Mouse (Mus musculus) ES-E14 (cell line): Measurements from ENCODE around the gene Myh6. TPM values are rescaled to one million over a fixed set of nuclear protein-coding genes. Genes with fewer than 3 reads are reported as not detected.

ENCODE experiments used
- DNase-seq: peaks from one replicate; pipeline ENCODE4 v3.0.0-alpha.2; 2013; ENCODE audit warnings: low read depth, low spot score
- H3K27ac ChIP-seq: 2 replicates; pipeline ENCODE4 v1.5.1; 2012; ENCODE audit warnings: low read depth, mild to moderate bottlenecking, low read length, moderate library complexity, mixed read lengths; ENCODE audit not compliant: poor library complexity, insufficient read depth, severe bottlenecking
- H3K36me3 ChIP-seq: 2 replicates; pipeline ENCODE4 v1.6.1; 2012; ENCODE audit warnings: mild to moderate bottlenecking, low read length, moderate library complexity, mixed read lengths; ENCODE audit not compliant: control insufficient read depth, poor library complexity, insufficient read depth, severe bottlenecking
- H3K4me1 ChIP-seq, 2 experiments: fragments of 150-350 bp in 1 of 2; sonication (generic) in 1 of 2; 2 replicates each; pipeline ENCODE4 v1.6.1; 2012; ENCODE audit warnings: low read length in 2 of 2, mild to moderate bottlenecking in 1 of 2, mixed read lengths in 1 of 2; ENCODE audit not compliant: control insufficient read depth in 2 of 2, insufficient read depth in 2 of 2, poor library complexity in 1 of 2
- H3K4me3 ChIP-seq, 2 experiments: fragments of 150-350 bp in 1 of 2; sonication (generic) in 1 of 2; 2 replicates each; pipeline ENCODE4 v1.5.1; 2012; ENCODE audit warnings: low read length in 2 of 2, low read depth in 1 of 2, mild to moderate bottlenecking in 1 of 2, mixed read lengths in 1 of 2; ENCODE audit not compliant: insufficient read depth in 1 of 2, poor library complexity in 1 of 2, severe bottlenecking in 1 of 2
- H3K9ac ChIP-seq: 2 replicates; pipeline ENCODE4 v1.6.1; 2012; ENCODE audit warnings: low read depth, mild to moderate bottlenecking, low read length, mixed read lengths; ENCODE audit not compliant: poor library complexity, insufficient read depth, severe bottlenecking
- H3K9me3 ChIP-seq: fragments of 150-350 bp; sonication (generic); 2 replicates; pipeline ENCODE4 v1.6.1; 2012; ENCODE audit warnings: low read depth, mild to moderate bottlenecking, low read length; ENCODE audit not compliant: control insufficient read depth, insufficient read depth
- CHD2 ChIP-seq: IDR thresholded peaks from 2 replicates; pipeline ENCODE4 v1.6.1; 2014; ENCODE audit warnings: mild to moderate bottlenecking, low read depth, low read length, inconsistent platforms
- HCFC1 ChIP-seq: IDR thresholded peaks from 2 replicates; pipeline ENCODE4 v1.6.1; 2012; ENCODE audit warnings: low read length, inconsistent platforms, borderline replicate concordance; ENCODE audit not compliant: insufficient read depth
- MAFK ChIP-seq: IDR thresholded peaks from 2 replicates; pipeline ENCODE4 v1.6.1; 2014; ENCODE audit warnings: mild to moderate bottlenecking, low read depth, low read length, inconsistent platforms; ENCODE audit not compliant: insufficient read depth
- ZC3H11A ChIP-seq: IDR thresholded peaks from 2 replicates; pipeline ENCODE4 v1.6.1; 2012; ENCODE audit warnings: low read depth, mild to moderate bottlenecking, inconsistent platforms, low read length, borderline replicate concordance
- ZNF384 ChIP-seq: IDR thresholded peaks from 2 replicates; pipeline ENCODE4 v1.6.1; 2012; ENCODE audit warnings: low read depth, low read length, inconsistent platforms
- in situ Hi-C, 2 experiments: fragments of 600-800 bp; cut with MboI; formaldehyde crosslinking; loops; one replicate each; pipeline ENCODE4 v1.15.1; 2025; ENCODE audit warnings: low sequenced_read_pairs in 2 of 2, inconsistent platforms in 1 of 2; ENCODE audit not compliant: unreplicated experiment in 2 of 2
- total RNA-seq: library from RNA; depleted of rRNA; stranded (reverse); fragments of 300-350 nt; gene quantifications from 2 replicates; pipeline ENCODE4 v1.2.3, GENCODE M21; 2012

Gene Myh6
- total RNA-seq, 1 experiment, result 7.1 TPM

GRCm38 (mm10) chr14:54968344-54968743 lies 1.6 kb upstream of the Myh6 start:
- no peak for TF ChIP-seq ZC3H11A
- TF ChIP-seq MAFK, result no peak
- TF ChIP-seq HCFC1, result no peak
- no peak for TF ChIP-seq CHD2
- no peak for TF ChIP-seq ZNF384
- H3K9ac ChIP-seq, result no peak overlapping the region
- no peaks in the 10 kb centered on the region for H3K36me3 ChIP-seq
- H3K4me1 ChIP-seq, result no peaks in the 10 kb centered on the region
- no peak for DNase-seq
- no peak overlapping the region for H3K4me3 ChIP-seq
- in situ Hi-C loops, result no loop called here
- no peaks in the 10 kb centered on the region for H3K9me3 ChIP-seq
- H3K27ac ChIP-seq, result no peak overlapping the region

- no peak overlapping the region for H3K9ac ChIP-seq
- no peak overlapping the region for H3K27ac ChIP-seq
- H3K4me1 ChIP-seq, result no peaks in the 10 kb centered on the region
- TF ChIP-seq CHD2, result no peak
- TF ChIP-seq ZNF384, result no peak
- no peak for TF ChIP-seq ZC3H11A
- no peak for TF ChIP-seq HCFC1
- TF ChIP-seq MAFK, result no peak
- DNase-seq, result no peak
- no peaks in the 10 kb centered on the region for H3K36me3 ChIP-seq
- H3K9me3 ChIP-seq, result no peaks in the 10 kb centered on the region
- in situ Hi-C loops, result no loop called here
- no peak overlapping the region for H3K4me3 ChIP-seq
These were observed 1.1 kb upstream of the Myh6 start for GRCm38 (mm10) chr14:54967874-54968273.

DNA sequence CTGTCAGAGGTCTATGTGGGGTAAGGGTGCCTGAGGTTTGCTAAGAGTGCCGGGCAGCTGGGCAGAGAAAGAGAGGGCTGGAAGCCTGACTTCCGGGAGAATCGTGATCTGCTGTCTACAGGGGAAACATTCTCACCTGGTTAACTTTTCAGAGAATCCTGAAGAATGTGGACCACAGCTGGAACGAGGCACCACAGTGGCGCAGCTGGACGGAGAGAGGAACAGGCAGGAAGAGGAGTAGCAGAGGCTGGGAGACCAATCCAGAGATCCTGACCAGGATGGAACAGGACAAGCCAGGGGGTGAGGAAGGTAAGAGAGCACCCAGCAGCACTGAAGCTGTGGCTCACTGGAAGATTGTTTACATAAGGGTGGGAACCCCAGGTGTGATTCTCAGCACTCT lies 1.1 kb downstream of the Myh6 start:
- H3K36me3 ChIP-seq, result no peaks in the 10 kb centered on the region
- no peak overlapping the region for H3K9ac ChIP-seq
- TF ChIP-seq ZNF384 (no peak), MAFK (no peak), HCFC1 (no peak), CHD2 (no peak), ZC3H11A (no peak)
- no peak overlapping the region for H3K27ac ChIP-seq
- in situ Hi-C loops, result no loop called here
- no peaks in the 10 kb centered on the region for H3K9me3 ChIP-seq
- H3K4me1 ChIP-seq, result no peaks in the 10 kb centered on the region
- no peak for DNase-seq
- H3K4me3 ChIP-seq, result no peak overlapping the region

DNA sequence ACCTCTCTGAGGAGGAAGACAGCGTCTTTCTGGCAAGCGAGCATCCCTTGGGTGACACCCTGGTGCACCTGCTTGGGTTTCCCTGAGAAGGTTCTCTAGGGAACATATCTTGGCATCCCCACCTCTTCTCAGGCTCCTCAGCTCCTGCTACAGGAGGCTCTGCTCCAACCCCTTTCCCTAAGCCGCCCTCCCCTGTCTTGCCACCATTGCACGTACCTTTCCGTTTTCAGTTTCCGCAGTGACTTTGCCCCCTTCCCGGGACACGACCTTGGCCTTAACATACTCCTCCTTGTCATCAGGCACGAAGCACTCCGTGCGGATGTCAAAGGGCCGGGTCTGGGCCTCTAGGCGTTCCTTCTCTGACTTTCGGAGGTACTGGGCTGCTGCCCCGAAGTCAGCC lies 1.7 kb downstream of the Myh6 start:
- in situ Hi-C loops, result no loop called here
- no peak overlapping the region for H3K9ac ChIP-seq
- no peak overlapping the region for H3K4me3 ChIP-seq
- H3K27ac ChIP-seq, result no peak overlapping the region
- H3K36me3 ChIP-seq, result no peaks in the 10 kb centered on the region
- TF ChIP-seq MAFK (no peak), HCFC1 (no peak)
- no peaks in the 10 kb centered on the region for H3K4me1 ChIP-seq
- no peaks in the 10 kb centered on the region for H3K9me3 ChIP-seq
- no peak for DNase-seq

DNA sequence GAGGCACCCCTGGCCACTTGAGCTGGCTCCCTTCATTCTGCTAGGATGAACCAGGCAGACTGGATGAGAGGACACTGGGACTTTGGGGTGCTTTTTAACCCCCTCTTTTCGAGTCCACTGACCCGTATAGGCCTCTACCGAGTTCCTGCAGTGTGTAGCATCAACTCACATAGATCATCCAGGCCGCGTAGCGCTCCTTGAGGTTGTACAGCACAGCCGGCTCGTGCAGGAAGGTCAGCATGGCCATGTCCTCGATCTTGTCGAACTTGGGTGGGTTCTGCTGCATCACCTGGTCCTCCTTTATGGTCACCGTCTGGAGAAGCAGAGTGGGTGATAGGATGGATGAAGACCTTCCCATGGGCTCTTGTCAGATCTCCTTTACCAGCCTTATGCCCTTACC lies 3.0 kb downstream of the Myh6 start:
- no peak for TF ChIP-seq ZC3H11A
- no peak for TF ChIP-seq CHD2
- TF ChIP-seq MAFK, result no peak
- TF ChIP-seq ZNF384, result no peak
- in situ Hi-C loops, result no loop called here
- Histone ChIP-seq H3K9me3 (no peaks in the 10 kb centered on the region), H3K4me3 (no peak overlapping the region), H3K4me1 (no peaks in the 10 kb centered on the region), H3K27ac (no peak overlapping the region), H3K36me3 (no peaks in the 10 kb centered on the region), H3K9ac (no peak overlapping the region)
- no peak for DNase-seq
